Mouse (Mus musculus) limb, embryonic 14.5 days (tissue): ENCODE measurements around the gene Cep97. TPM values are rescaled to one million over a fixed set of nuclear protein-coding genes. Genes with fewer than 3 reads are reported as not detected.

ENCODE experiments used
- ATAC-seq: fragments of 200-750 bp; cut with Nextera tagmentation; 2 replicates; pipeline ENCODE4 v1.8.0; 2017; ENCODE audit warnings: low read depth, moderate number of reproducible peaks, moderate TSS enrichment; ENCODE audit not compliant: low FRiP score
- DNase-seq: peaks from one replicate; pipeline ENCODE4 v3.0.0-alpha.2; 2015; ENCODE audit warnings: low spot score
- H3K27ac ChIP-seq: fragments of 300-500 bp; sonication (generic); replicated peaks from 2 replicates; pipeline ENCODE4 v1.5.1; 2014; ENCODE audit warnings: low read depth, mild to moderate bottlenecking, low read length, moderate library complexity, mixed read lengths
- H3K27me3 ChIP-seq: fragments of 300-500 bp; sonication (generic); 2 replicates; pipeline ENCODE4 v1.6.1; 2014; ENCODE audit warnings: low read length, mixed read lengths; ENCODE audit not compliant: control insufficient read depth, insufficient read depth
- H3K36me3 ChIP-seq: fragments of 300-500 bp; sonication (generic); 2 replicates; pipeline ENCODE4 v1.6.1; 2014; ENCODE audit warnings: mild to moderate bottlenecking, low read length, moderate library complexity, mixed read lengths; ENCODE audit not compliant: control insufficient read depth, insufficient read depth
- H3K4me1 ChIP-seq: fragments of 300-500 bp; sonication (generic); 2 replicates; pipeline ENCODE4 v1.6.1; 2014; ENCODE audit warnings: antibody characterized with exemption, low read length, mixed read lengths; ENCODE audit not compliant: control insufficient read depth, insufficient read depth
- H3K4me2 ChIP-seq: fragments of 300-500 bp; sonication (generic); replicated peaks from 2 replicates; pipeline ENCODE4 v1.6.1; 2014; ENCODE audit warnings: low read depth, mild to moderate bottlenecking, low read length, moderate library complexity; ENCODE audit not compliant: severe bottlenecking
- H3K4me3 ChIP-seq: fragments of 300-500 bp; sonication (generic); replicated peaks from 2 replicates; pipeline ENCODE4 v1.5.1; 2014; ENCODE audit warnings: low read length
- H3K9ac ChIP-seq: fragments of 300-500 bp; sonication (generic); 2 replicates; pipeline ENCODE4 v1.6.1; 2014; ENCODE audit warnings: mild to moderate bottlenecking, low read depth, low read length, moderate library complexity; ENCODE audit not compliant: severe bottlenecking
- H3K9me3 ChIP-seq: fragments of 300-500 bp; sonication (generic); 2 replicates; pipeline ENCODE4 v1.6.1; 2016; ENCODE audit warnings: low read length; ENCODE audit not compliant: control insufficient read depth
- POLR2A ChIP-seq: fragments of 200-500 bp; IDR thresholded peaks from 2 replicates; pipeline ENCODE4 v1.8.0; 2012; ENCODE audit warnings: inconsistent platforms, mild to moderate bottlenecking, moderate library complexity, borderline replicate concordance; ENCODE audit not compliant: insufficient read depth, insufficient read length; ENCODE audit errors: extremely low read depth
- WGBS: fragments of 180-500 bp; shearing (Covaris S2); extraction: QIAGEN DNeasy Blood & Tissue Kit; methylation state at CpG from one replicate; pipeline ENCODE4 v1.1.7; 2014; 5-methylcytosine and 5-hydroxymethylcytosine counted together
- polyA plus RNA-seq, 2 experiments: library from polyadenylated mRNA; depleted of rRNA in 1 of 2; stranded (reverse) in 1 of 2; unstranded in 1 of 2; fragments of >200 nt; fragmentation: Nextera tagmentation in 1 of 2; extraction: Ambion mirVana in 1 of 2; gene quantifications; 2 replicates each; pipeline versions ENCODE4 v1.2.1 to v1.2.3; 2012 to 2014

Cep97 gene
- polyA plus RNA-seq, 2 experiments: 7.4 to 9.1 TPM

- Histone ChIP-seq H3K4me2 (no peak overlapping the region), H3K4me3 (no peak overlapping the region)
- 92% methylated on average over 3 of the region's 3 CpGs for WGBS
Measured at GRCm38 (mm10) chr16:55888584-55888960, 46.1 kb downstream of the Cep97 start.

DNA sequence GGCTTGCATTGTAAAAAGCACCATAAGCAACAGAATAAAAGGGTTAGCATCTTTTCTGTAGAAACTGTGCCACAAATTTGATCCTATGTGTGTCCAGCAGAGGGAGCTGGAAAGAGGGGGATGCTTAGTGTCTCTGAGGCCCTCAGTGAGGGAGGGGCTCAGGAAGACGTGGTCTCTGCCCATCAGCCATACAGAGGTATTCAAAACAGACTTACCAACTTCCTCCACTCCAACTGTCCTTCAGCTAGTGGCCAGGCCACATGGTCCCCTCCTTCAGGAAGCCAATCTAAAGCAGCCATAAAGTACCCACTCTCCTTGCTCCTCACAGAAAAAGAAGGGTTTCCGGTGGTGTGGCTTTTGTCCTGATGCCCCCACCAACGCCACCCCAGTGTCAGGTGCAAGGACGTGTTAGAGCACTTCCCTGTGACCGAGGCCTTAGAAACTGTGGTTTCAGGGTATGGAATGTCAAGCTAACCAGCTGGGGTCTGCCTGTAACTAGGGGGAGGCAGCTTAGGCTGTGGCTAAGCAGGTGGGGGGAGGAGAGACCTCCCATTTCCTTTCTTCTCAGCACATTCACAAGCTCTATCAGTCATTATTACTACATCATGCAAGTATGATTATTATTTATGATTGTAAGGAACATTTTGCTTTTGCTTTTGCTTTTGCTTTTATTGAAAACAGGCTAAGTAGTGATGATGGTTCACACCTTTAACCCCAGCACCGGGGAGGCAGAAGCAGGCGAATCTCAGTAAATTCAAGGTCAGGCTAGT, 46.7 kb downstream of the Cep97 start:
- no peak for DNase-seq

More at GRCm38 (mm10) chr16:55888584-55888960, 46.1 kb downstream of the Cep97 start:
- DNase-seq: no peak
- ATAC-seq: no peak
- Histone ChIP-seq H3K36me3 (no peaks in the 10 kb centered on the region), H3K27me3 (no peaks in the 10 kb centered on the region), H3K9ac (no peak overlapping the region), H3K27ac (no peak overlapping the region), H3K4me1 (no peaks in the 10 kb centered on the region), H3K9me3 (no peaks in the 10 kb centered on the region)
- TF ChIP-seq POLR2A: no peak

GRCm38 (mm10) chr16:55884246-55884645, 50.4 kb downstream of the Cep97 start:
- H3K36me3 ChIP-seq: no peaks in the 10 kb centered on the region
- no peak for TF ChIP-seq POLR2A
- 76% methylated on average over 11 of the region's 11 CpGs for WGBS
- no peak overlapping the region for H3K4me2 ChIP-seq
- no peak overlapping the region for H3K9ac ChIP-seq
- no peak for DNase-seq
- no peaks in the 10 kb centered on the region for H3K4me1 ChIP-seq
- H3K27me3 ChIP-seq: no peaks in the 10 kb centered on the region
- H3K27ac ChIP-seq: no peak overlapping the region
- no peaks in the 10 kb centered on the region for H3K9me3 ChIP-seq
- ATAC-seq: no peak
- no peak overlapping the region for H3K4me3 ChIP-seq

More for the DNA sequence above, 46.7 kb downstream of the Cep97 start:
- no peak for TF ChIP-seq POLR2A
- H3K27ac ChIP-seq: no peak overlapping the region
- ATAC-seq: no peak
- no peak overlapping the region for H3K4me3 ChIP-seq
- H3K27me3 ChIP-seq: no peaks in the 10 kb centered on the region
- no peak overlapping the region for H3K4me2 ChIP-seq
- no peaks in the 10 kb centered on the region for H3K36me3 ChIP-seq
- 60% methylated on average over 7 of the region's 7 CpGs for WGBS
- no peaks in the 10 kb centered on the region for H3K9me3 ChIP-seq
- no peaks in the 10 kb centered on the region for H3K4me1 ChIP-seq
- H3K9ac ChIP-seq: no peak overlapping the region

GRCm38 (mm10) chr16:55876025-55876424, 58.6 kb downstream of the Cep97 start:
- DNase-seq (no peak), ATAC-seq (no peak)
- 60% methylated on average over 6 of the region's 6 CpGs for WGBS
- Histone ChIP-seq H3K9ac (no peak overlapping the region), H3K4me3 (no peak overlapping the region), H3K27me3 (no peaks in the 10 kb centered on the region), H3K4me1 (no peaks in the 10 kb centered on the region), H3K9me3 (no peaks in the 10 kb centered on the region), H3K36me3 (no peaks in the 10 kb centered on the region), H3K4me2 (no peak overlapping the region), H3K27ac (no peak overlapping the region)
- no peak for TF ChIP-seq POLR2A

- no peak for DNase-seq
- H3K4me2 ChIP-seq: no peak overlapping the region
- no peaks in the 10 kb centered on the region for H3K4me1 ChIP-seq
- no peak overlapping the region for H3K9ac ChIP-seq
- H3K4me3 ChIP-seq: no peak overlapping the region
- H3K27me3 ChIP-seq: no peaks in the 10 kb centered on the region
- no peak overlapping the region for H3K27ac ChIP-seq
- no peak for ATAC-seq
- 63% methylated on average over 4 of the region's 4 CpGs for WGBS
- no peak for TF ChIP-seq POLR2A
- no peaks in the 10 kb centered on the region for H3K9me3 ChIP-seq
- H3K36me3 ChIP-seq: no peaks in the 10 kb centered on the region
Measured at GRCm38 (mm10) chr16:55863832-55864231, 70.8 kb downstream of the Cep97 start.
